Mouse (Mus musculus) liver, embryonic 14.5 days (tissue): ENCODE results near the gene Ccdc96.

Experiments used
- CTCF ChIP-seq: IDR thresholded peaks from 2 replicates; pipeline ENCODE4 v1.5.1; 2016; ENCODE audit warnings: antibody characterized with exemption, low read depth, control low read depth
- EP300 ChIP-seq: IDR thresholded peaks from 2 replicates; pipeline ENCODE4 v1.6.1; 2016; ENCODE audit warnings: antibody characterized with exemption, low read depth

GRCm38 (mm10) chr5:36517596-36517995 is 33.2 kb downstream of the Ccdc96 start:
- TF ChIP-seq EP300 (no peak), CTCF (no peak)
